Mouse (Mus musculus) MEL (cell line): ENCODE results near the gene Med19. TPM values are rescaled to one million over a fixed set of nuclear protein-coding genes. Genes with fewer than 3 reads are reported as not detected.

Source experiments
- DNase-seq: peaks from one replicate; pipeline ENCODE4 v3.0.0; 2011; ENCODE audit warnings: low read depth, low spot score
- H3K27ac ChIP-seq: 2 replicates; pipeline ENCODE4 v1.5.1; 2012; ENCODE audit warnings: low read depth, mild to moderate bottlenecking, control low read depth, low read length, moderate library complexity; ENCODE audit not compliant: control insufficient read depth
- H3K27me3 ChIP-seq, 2 experiments: fragments of 150-350 bp in 1 of 2; sonication (generic) in 1 of 2; 2 replicates each; pipeline ENCODE4 v1.6.1; 2012; ENCODE audit warnings: low read length in 2 of 2, mild to moderate bottlenecking in 2 of 2, improper control_type of control experiment in 1 of 2, moderate library complexity in 1 of 2; ENCODE audit not compliant: insufficient read depth in 2 of 2, control insufficient read depth in 1 of 2
- H3K36me3 ChIP-seq, 2 experiments: 2 replicates each; pipeline ENCODE4 v1.6.1; 2012 to 2014; ENCODE audit warnings: low read length in 2 of 2, improper control_type of control experiment in 1 of 2, inconsistent platforms in 1 of 2, mild to moderate bottlenecking in 1 of 2; ENCODE audit not compliant: insufficient read depth in 2 of 2, control insufficient read depth in 1 of 2
- H3K4me1 ChIP-seq, 2 experiments: fragments of 150-350 bp in 1 of 2; sonication (generic) in 1 of 2; 2 replicates each; pipeline ENCODE4 v1.6.1; 2012; ENCODE audit warnings: low read length in 2 of 2, improper control_type of control experiment in 1 of 2, mild to moderate bottlenecking in 1 of 2; ENCODE audit not compliant: insufficient read depth in 2 of 2, control insufficient read depth in 1 of 2
- H3K4me3 ChIP-seq, 2 experiments: fragments of 150-350 bp in 1 of 2; sonication (generic) in 1 of 2; 2 replicates each; pipeline ENCODE4 v1.5.1; 2012; ENCODE audit warnings: low read depth in 2 of 2, low read length in 2 of 2, mild to moderate bottlenecking in 2 of 2, moderate library complexity in 2 of 2, control low read depth in 1 of 2, improper control_type of control experiment in 1 of 2; ENCODE audit not compliant: control insufficient read depth in 1 of 2, insufficient read depth in 1 of 2
- H3K79me2 ChIP-seq: 2 replicates; pipeline ENCODE4 v1.6.1; 2012; ENCODE audit warnings: mild to moderate bottlenecking, low read length, moderate library complexity; ENCODE audit not compliant: control insufficient read depth, poor library complexity, insufficient read depth
- H3K9ac ChIP-seq: 2 replicates; pipeline ENCODE4 v1.6.1; 2012; ENCODE audit warnings: low read depth, mild to moderate bottlenecking, control low read depth, low read length, moderate library complexity; ENCODE audit not compliant: control insufficient read depth, poor library complexity, severe bottlenecking
- H3K9me3 ChIP-seq: fragments of 150-350 bp; sonication (generic); replicated peaks from 2 replicates; pipeline ENCODE4 v1.6.1; 2012; ENCODE audit warnings: mild to moderate bottlenecking, low read length, improper control_type of control experiment, moderate library complexity; ENCODE audit not compliant: insufficient read depth
- BHLHE40 ChIP-seq: IDR thresholded peaks from 2 replicates; pipeline ENCODE4 v1.6.1; 2012; ENCODE audit warnings: low read depth, mild to moderate bottlenecking, inconsistent platforms, low read length, improper control_type of control experiment, borderline replicate concordance
- CHD1 ChIP-seq: IDR thresholded peaks from 2 replicates; pipeline ENCODE4 v1.6.1; 2012; ENCODE audit warnings: low read depth, mild to moderate bottlenecking, inconsistent platforms, low read length, improper control_type of control experiment
- CTCF ChIP-seq, 3 experiments: IDR thresholded peaks in 2 of 3; conservative IDR thresholded peaks in 1 of 3; 2 replicates each; pipeline ENCODE4 v1.5.1; 2011 to 2012; ENCODE audit warnings: low read length in 3 of 3, low read depth in 2 of 3, mild to moderate bottlenecking in 2 of 3, improper control_type of control experiment in 1 of 3, inconsistent platforms in 1 of 3, mixed read lengths in 1 of 3, moderate library complexity in 1 of 3; ENCODE audit not compliant: control insufficient read depth in 1 of 3, insufficient read depth in 1 of 3, poor library complexity in 1 of 3, severe bottlenecking in 1 of 3
- E2F4 ChIP-seq: IDR thresholded peaks from 2 replicates; pipeline ENCODE4 v1.6.1; 2011; ENCODE audit warnings: low read depth, low read length, improper control_type of control experiment, borderline replicate concordance
- ELF1 ChIP-seq: IDR thresholded peaks from 2 replicates; pipeline ENCODE4 v1.6.1; 2014; ENCODE audit warnings: low read depth, mild to moderate bottlenecking, inconsistent platforms, low read length, improper control_type of control experiment, moderate library complexity
- JUND ChIP-seq: IDR thresholded peaks from 2 replicates; pipeline ENCODE4 v1.6.1; 2011; ENCODE audit warnings: low read depth, mild to moderate bottlenecking, improper control_type of control experiment, low read length
- KAT2A ChIP-seq: conservative IDR thresholded peaks from 2 replicates; pipeline ENCODE4 v1.6.1; 2012; ENCODE audit warnings: low read depth, low read length, improper control_type of control experiment, inconsistent platforms
- MAFK ChIP-seq: IDR thresholded peaks from 2 replicates; pipeline ENCODE4 v1.6.1; 2011; ENCODE audit warnings: low read depth, mild to moderate bottlenecking, low read length, improper control_type of control experiment, borderline replicate concordance
- MAX ChIP-seq: IDR thresholded peaks from 2 replicates; pipeline ENCODE4 v1.6.1; 2011; ENCODE audit warnings: low read length, improper control_type of control experiment
- MAZ ChIP-seq: IDR thresholded peaks from 2 replicates; pipeline ENCODE4 v1.6.1; 2012; ENCODE audit warnings: low read depth, mild to moderate bottlenecking, inconsistent platforms, low read length, improper control_type of control experiment
- MYC ChIP-seq: IDR thresholded peaks from 2 replicates; pipeline ENCODE4 v1.6.1; 2011; ENCODE audit warnings: low read depth, mild to moderate bottlenecking, low read length, improper control_type of control experiment, moderate library complexity
- NELFE ChIP-seq: IDR thresholded peaks from 2 replicates; pipeline ENCODE4 v1.6.1; 2011; ENCODE audit warnings: low read depth, low read length, improper control_type of control experiment
- POLR2AphosphoS2 ChIP-seq: IDR thresholded peaks from 2 replicates; pipeline ENCODE4 v1.6.1; 2011; ENCODE audit warnings: low read length, improper control_type of control experiment
- POLR2AphosphoS5 ChIP-seq: IDR thresholded peaks from 2 replicates; pipeline ENCODE4 v1.6.1; 2012; ENCODE audit warnings: low read depth, borderline replicate concordance, mild to moderate bottlenecking, inconsistent platforms, low read length, moderate library complexity, mixed read lengths
- RAD21 ChIP-seq: IDR thresholded peaks from 2 replicates; pipeline ENCODE4 v1.6.1; 2011; ENCODE audit warnings: mild to moderate bottlenecking, low read depth, low read length, improper control_type of control experiment
- RCOR1 ChIP-seq: IDR thresholded peaks from 2 replicates; pipeline ENCODE4 v1.6.1; 2012; ENCODE audit warnings: low read depth, mild to moderate bottlenecking, inconsistent platforms, low read length, improper control_type of control experiment
- TBP ChIP-seq: IDR thresholded peaks from 2 replicates; pipeline ENCODE4 v1.8.0; 2011; ENCODE audit warnings: low read depth, low read length, improper control_type of control experiment
- TCF12 ChIP-seq: IDR thresholded peaks from 2 replicates; pipeline ENCODE4 v1.6.1; 2014; ENCODE audit warnings: low read depth, mild to moderate bottlenecking, inconsistent platforms, low read length, improper control_type of control experiment, moderate library complexity
- UBTF ChIP-seq: IDR thresholded peaks from 2 replicates; pipeline ENCODE4 v1.6.1; 2012; ENCODE audit warnings: low read depth, mild to moderate bottlenecking, inconsistent platforms, low read length, improper control_type of control experiment, moderate library complexity, borderline replicate concordance; ENCODE audit not compliant: insufficient read depth
- USF1 ChIP-seq: IDR thresholded peaks from 2 replicates; pipeline ENCODE4 v1.6.1; 2014; ENCODE audit warnings: low read depth, mild to moderate bottlenecking, inconsistent platforms, low read length, improper control_type of control experiment, moderate library complexity
- ZKSCAN1 ChIP-seq: IDR thresholded peaks from 2 replicates; pipeline ENCODE4 v1.6.1; 2012; ENCODE audit warnings: low read depth, mild to moderate bottlenecking, inconsistent platforms, low read length, improper control_type of control experiment, moderate library complexity
- ZMIZ1 ChIP-seq: IDR thresholded peaks from 2 replicates; pipeline ENCODE4 v1.6.1; 2012; ENCODE audit warnings: low read depth, mild to moderate bottlenecking, inconsistent platforms, low read length, improper control_type of control experiment, moderate library complexity
- polyA plus RNA-seq, 2 experiments: library from polyadenylated mRNA; stranded (reverse) in 1 of 2; unstranded in 1 of 2; fragments of >175 nt in 1 of 2; fragments of >200 nt in 1 of 2; gene quantifications; 2 replicates each; pipeline versions ENCODE4 v1.2.1 to v1.2.4; 2012; ENCODE audit warnings: low replicate concordance in 2 of 2, low read depth in 1 of 2; ENCODE audit not compliant: insufficient read length in 2 of 2, insufficient read depth in 1 of 2, missing spikeins in 1 of 2
- total RNA-seq: library from RNA; depleted of rRNA; stranded (reverse); fragments of 300-350 nt; gene quantifications from 2 replicates; pipeline ENCODE4 v1.2.3, GENCODE M21; 2012

The Med19 gene
- total and polyA plus RNA-seq, 3 experiments = 18.8 to 26.0 TPM; not detected in 1

GRCm38 (mm10) chr2:84635611-84636010, 42.6 kb upstream of the Med19 start:
- Histone ChIP-seq H3K27me3 (no peaks in the 10 kb centered on the region), H3K36me3 (peaks cover 0 to 25% of the 10 kb centered on the region in 2 experiments; a peak in 3 of 4 replicates), H3K9me3 (no peaks in the 10 kb centered on the region), H3K4me1 (peaks cover 20 to 22% of the 10 kb centered on the region in 2 experiments), H3K9ac (no peak overlapping the region), H3K4me3 (no peak overlapping the region), H3K27ac (no peak overlapping the region), H3K79me2 (peaks cover 32% of the 10 kb centered on the region)
- DNase-seq = no peak
- TF ChIP-seq CTCF (IDR thresholded peaks at IDR 0.05 in 2 of 3, conservative IDR thresholded peaks at IDR 0.05 in 1 of 3; ENCODE audit: control insufficient read depth in 1 of 3, insufficient read depth in 1 of 3, low read depth in 2 of 3, low read length in 3 of 3, poor library complexity in 1 of 3, severe bottlenecking in 1 of 3) (no peak), E2F4 (no peak), MAZ (no peak), MYC (no peak), TCF12 (no peak), ELF1 (no peak), POLR2AphosphoS2 (no peak), RCOR1 (no peak), ZKSCAN1 (no peak), UBTF (no peak), RAD21 (no peak), KAT2A (no peak), ZMIZ1 (no peak), MAFK (no peak), NELFE (no peak), MAX (no peak), BHLHE40 (no peak), USF1 (no peak)

DNA sequence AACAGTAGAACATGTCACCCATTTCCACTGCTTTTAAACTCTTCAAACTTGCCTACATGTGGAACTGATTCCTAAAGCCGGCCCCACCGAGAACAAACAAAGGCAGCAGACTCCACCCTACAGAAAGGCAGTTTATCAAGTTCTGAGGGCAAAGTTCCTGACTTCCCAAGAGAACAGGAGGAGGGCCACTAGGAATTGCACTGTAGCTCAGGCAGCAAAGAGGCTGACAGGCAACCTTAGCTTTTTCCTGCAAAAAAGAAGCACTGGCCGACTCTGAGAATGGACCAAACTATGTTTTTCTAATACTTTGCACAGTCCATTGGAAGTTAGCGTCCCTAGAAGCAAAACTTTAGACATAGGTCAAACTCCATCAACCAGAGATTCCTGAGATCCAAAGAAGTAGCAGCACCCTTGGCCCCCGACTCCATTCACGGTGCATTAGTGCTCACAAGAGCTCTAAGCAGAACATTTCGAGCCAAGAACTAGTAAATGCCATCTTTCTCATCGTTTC, 41.9 kb upstream of the Med19 start:
- Histone ChIP-seq H3K4me3 (no peak overlapping the region), H3K79me2 (peaks cover 33% of the 10 kb centered on the region), H3K9me3 (no peaks in the 10 kb centered on the region), H3K9ac (no peak overlapping the region), H3K36me3 (peaks cover 0 to 25% of the 10 kb centered on the region in 2 experiments; a peak in 3 of 4 replicates), H3K27me3 (no peaks in the 10 kb centered on the region), H3K27ac (no peak overlapping the region), H3K4me1 (peaks cover 20 to 22% of the 10 kb centered on the region in 2 experiments)
- TF ChIP-seq JUND = no peak
- no peak for TF ChIP-seq MAX
- no peak for TF ChIP-seq CHD1
- TF ChIP-seq POLR2AphosphoS5 = no peak
- TF ChIP-seq TBP = no peak
- TF ChIP-seq UBTF = no peak
- no peak for DNase-seq
